Mouse (Mus musculus): ENCODE results near the gene Mertk.

DNA sequence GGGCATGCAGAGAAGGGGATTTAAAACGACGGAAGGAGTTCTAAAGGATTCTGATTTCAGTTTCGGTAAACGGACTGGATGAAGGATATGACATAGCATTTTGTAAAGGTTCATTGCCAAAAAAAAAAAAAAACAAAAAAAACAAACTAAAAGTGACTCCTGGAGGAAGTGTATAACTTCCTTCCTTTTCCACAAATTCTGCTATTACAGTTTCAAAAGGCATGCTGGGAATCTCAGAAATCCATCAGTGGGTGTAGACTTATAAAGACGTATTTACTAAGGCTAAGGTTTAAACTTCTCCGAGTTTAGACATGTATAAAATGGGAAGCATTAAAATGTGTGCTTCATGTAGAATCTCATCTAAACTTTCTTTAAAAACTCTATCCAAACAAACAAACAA is 52.3 kb downstream of the Mertk start:
- TF ChIP-seq POLR2A (IDR thresholded peaks at IDR 0.05; ENCODE audit: low read depth, low read length), result no peak
- TF ChIP-seq CTCF (IDR thresholded peaks at IDR 0.05; ENCODE audit: borderline replicate concordance, insufficient read depth, low read length), result no peak

Data from embryonic fibroblast, embryonic 13.5 days (primary cell).